Mouse (Mus musculus) ES-Bruce4 (cell line): ENCODE measurements at regions not wholly inside any gene's neighbourhood (a gene's known extent, or its start where the extent isn't known, plus 50 kb on each side); places are given as distances from the start of the nearest gene placed in this dataset.

Experiments
- CTCF ChIP-seq: IDR thresholded peaks from one replicate; pipeline ENCODE4 v1.8.1; 2011; ENCODE audit warnings: low read depth, low read length
- POLR2A ChIP-seq: IDR thresholded peaks from one replicate; pipeline ENCODE4 v1.8.1; 2011; ENCODE audit warnings: low read length; ENCODE audit not compliant: insufficient read depth

DNA sequence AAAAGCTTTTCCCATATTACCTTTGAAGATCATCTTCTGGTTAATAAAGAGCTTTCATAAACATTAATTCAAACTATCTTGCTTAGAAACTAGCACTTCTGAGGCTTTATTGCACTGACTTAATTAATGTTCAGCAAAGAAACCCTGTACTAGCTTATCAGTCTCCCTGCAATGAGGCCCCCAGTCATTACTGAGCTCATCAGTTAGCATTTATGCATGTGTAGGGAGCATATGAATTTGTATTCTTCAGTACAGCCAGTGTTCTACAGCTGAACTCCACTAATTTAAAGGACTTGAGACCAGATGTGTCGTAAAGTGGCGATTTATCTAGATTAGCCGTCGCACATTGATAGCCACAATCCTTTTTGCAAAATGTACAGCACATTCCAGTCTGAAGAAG is 340.7 kb downstream of the Psat1 start:
- TF ChIP-seq CTCF = no peak
- no peak for TF ChIP-seq POLR2A
